Comparison of ENCODE assay signal across 8 mouse cellular contexts in the genomic region with DNA sequence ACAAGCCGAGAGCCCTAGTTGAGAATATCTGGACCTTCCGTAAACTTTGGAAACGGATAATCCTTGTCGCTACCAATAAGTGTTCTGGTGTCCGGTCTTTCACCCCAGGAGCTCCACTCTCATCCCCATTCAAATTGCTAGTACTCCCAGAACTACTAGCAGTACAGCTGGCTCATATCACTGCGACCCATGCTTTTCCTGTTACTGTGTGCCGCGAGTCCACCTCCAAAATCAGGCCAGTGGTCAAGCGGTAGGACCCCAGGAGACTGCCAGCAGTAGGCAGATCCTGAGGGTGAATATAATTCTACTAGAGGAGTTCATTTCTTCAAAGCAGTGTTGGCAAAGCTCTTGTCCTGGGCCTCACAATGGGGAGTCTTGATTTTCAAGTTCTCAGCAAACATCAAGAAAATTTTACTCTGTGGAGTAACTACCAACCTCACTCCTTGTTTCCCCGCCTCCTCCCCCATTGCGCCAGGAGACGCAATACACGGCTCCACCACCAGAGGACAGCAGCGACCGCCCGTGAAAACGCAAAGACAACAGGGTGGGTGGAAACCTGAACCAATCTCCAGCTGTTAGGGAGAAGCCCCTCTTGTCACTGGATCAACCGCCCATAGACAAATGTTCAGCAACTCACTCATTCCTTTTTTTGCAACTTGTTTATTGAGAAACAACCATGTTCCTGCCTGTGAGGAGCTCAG. TPM values are rescaled to one million over a fixed set of nuclear protein-coding genes. Genes with fewer than 3 reads are reported as not detected.
DNase-seq lines count a peak whose midpoint lies in the region; ATAC-seq and TF ChIP-seq lines count a peak whose summit lies in the region.

No protein-coding gene starts in this region.

- peaks cover 91% of the 10 kb centered on the region for H3K4me1 ChIP-seq in erythroblast, embryonic 14.5 days (ENCODE audit: control insufficient read depth)
- peaks cover 75% of the 10 kb centered on the region for H3K4me1 ChIP-seq in heart, embryonic 12.5 days (replicated peaks)
- peaks cover 58% of the 10 kb centered on the region for H3K4me1 ChIP-seq in kidney, postnatal 0 days (replicated peaks; ENCODE audit: insufficient read depth, low read length)
- peaks cover 39 to 57% of the 10 kb centered on the region in 2 experiments for H3K4me1 ChIP-seq in liver, embryonic 14.5 days (replicated peaks; ENCODE audit: control insufficient read depth in 2 of 2, insufficient read depth in 2 of 2, low read length in 1 of 2)
- H3K4me1 ChIP-seq in stomach, embryonic 16.5 days (ENCODE audit: control insufficient read depth, insufficient read depth, low read length): peaks cover 61% of the 10 kb centered on the region

- DNase-seq in CD4-positive helper T cell, adult 2 months (ENCODE audit: low read depth, low spot score): peak; percentile 91
- DNase-seq in brain, adult 2 months (ENCODE audit: low read depth, low spot score): peak; percentile 89
- DNase-seq in kidney, postnatal 0 days (ENCODE audit: low spot score): peak; percentile 90
- no peak for DNase-seq in liver, embryonic 14.5 days (ENCODE audit: low read depth in 3 of 3, low spot score in 3 of 3)
- peak; percentile 93 for DNase-seq in neural tube, embryonic 10.5 days (ENCODE audit: extremely low spot score, low spot score)

- no peak overlapping the region for H3K9ac ChIP-seq in heart, embryonic 12.5 days
- no peak overlapping the region for H3K9ac ChIP-seq in kidney, postnatal 0 days (ENCODE audit: low read depth, low read length)
- no peak overlapping the region for H3K9ac ChIP-seq in liver, embryonic 14.5 days (replicated peaks)
- peak overlapping the region; percentile 34; the same call in 1 of the 2 replicates for H3K9ac ChIP-seq in stomach, embryonic 16.5 days (ENCODE audit: low read length)

- peak overlapping the region; percentile 94 for H3K4me2 ChIP-seq in heart, embryonic 12.5 days
- peak overlapping the region; percentile 85; the same call in 1 of the 2 replicates for H3K4me2 ChIP-seq in kidney, postnatal 0 days (ENCODE audit: low read length)
- H3K4me2 ChIP-seq in liver, embryonic 14.5 days (ENCODE audit: low read depth): peak overlapping the region; percentile 90
- H3K4me2 ChIP-seq in stomach, embryonic 16.5 days (ENCODE audit: low read depth, low read length): peak overlapping the region; percentile 97

- H3K4me3 ChIP-seq in erythroblast, embryonic 14.5 days (replicated peaks): peak overlapping the region; percentile 66
- H3K4me3 ChIP-seq in heart, embryonic 12.5 days: 0 out of 2 replicates have a peak overlapping the region, but pooled peaks have one; percentile 6
- H3K4me3 ChIP-seq in kidney, postnatal 0 days (replicated peaks; ENCODE audit: low read depth, low read length): no peak overlapping the region
- H3K4me3 ChIP-seq in liver, embryonic 14.5 days (ENCODE audit: insufficient read depth in 1 of 2, low read depth in 2 of 2, low read length in 2 of 2): peak overlapping the region in 1 of 2 experiments; percentile 59; a peak in 2 of 4 replicates
- H3K4me3 ChIP-seq in stomach, embryonic 16.5 days (replicated peaks; ENCODE audit: low read length): 0 out of 2 replicates have a peak overlapping the region, but pooled peaks have one; percentile 8

- ATAC-seq in heart, embryonic 12.5 days (ENCODE audit: insufficient number of reproducible peaks, low FRiP score): no peak
- no peak for ATAC-seq in kidney, postnatal 0 days (replicated peaks; ENCODE audit: low FRiP score, low read depth)
- ATAC-seq in liver, embryonic 14.5 days (ENCODE audit: insufficient read depth): no peak
- no peak for ATAC-seq in stomach, embryonic 16.5 days (ENCODE audit: insufficient read depth, low FRiP score)

- TF ChIP-seq EP300 in liver, embryonic 14.5 days (IDR thresholded peaks at IDR 0.05; ENCODE audit: low read depth): peak; percentile 32; the same call in 1 of the 2 replicates

- peak; percentile 98 for TF ChIP-seq CTCF in kidney, postnatal 0 days (IDR thresholded peaks at IDR 0.05; ENCODE audit: low read depth)
- TF ChIP-seq CTCF in liver, embryonic 14.5 days (IDR thresholded peaks at IDR 0.05; ENCODE audit: low read depth): peak; percentile 100

- H3K36me3 ChIP-seq in erythroblast, embryonic 14.5 days (ENCODE audit: control insufficient read depth): peaks cover 57% of the 10 kb centered on the region
- no peaks in the 10 kb centered on the region for H3K36me3 ChIP-seq in heart, embryonic 12.5 days
- H3K36me3 ChIP-seq in kidney, postnatal 0 days (ENCODE audit: insufficient read depth, low read length): no peaks in the 10 kb centered on the region
- peaks cover 14% of the 10 kb centered on the region for H3K36me3 ChIP-seq in liver, embryonic 14.5 days (replicated peaks; ENCODE audit: control insufficient read depth, insufficient read depth, low read depth)
- no peaks in the 10 kb centered on the region for H3K36me3 ChIP-seq in stomach, embryonic 16.5 days (ENCODE audit: control insufficient read depth, insufficient read depth, low read length)

- H3K9me3 ChIP-seq in erythroblast, embryonic 14.5 days (ENCODE audit: control insufficient read depth, low read length): no peaks in the 10 kb centered on the region
- no peaks in the 10 kb centered on the region for H3K9me3 ChIP-seq in heart, embryonic 12.5 days (replicated peaks)
- no peaks in the 10 kb centered on the region for H3K9me3 ChIP-seq in kidney, postnatal 0 days (replicated peaks; ENCODE audit: low read length)
- H3K9me3 ChIP-seq in liver, embryonic 14.5 days (ENCODE audit: control insufficient read depth, low read length): no peaks in the 10 kb centered on the region
- H3K9me3 ChIP-seq in stomach, embryonic 16.5 days (replicated peaks; ENCODE audit: control insufficient read depth, low read length): no peaks in the 10 kb centered on the region

- H3K27me3 ChIP-seq in erythroblast, embryonic 14.5 days (ENCODE audit: control insufficient read depth): peaks cover 15% of the 10 kb centered on the region
- H3K27me3 ChIP-seq in heart, embryonic 12.5 days (replicated peaks): no peaks in the 10 kb centered on the region
- no peaks in the 10 kb centered on the region for H3K27me3 ChIP-seq in kidney, postnatal 0 days (ENCODE audit: insufficient read depth, low read length)
- H3K27me3 ChIP-seq in liver, embryonic 14.5 days (ENCODE audit: control insufficient read depth, insufficient read depth, low read length): no peaks in the 10 kb centered on the region
- H3K27me3 ChIP-seq in stomach, embryonic 16.5 days (ENCODE audit: control insufficient read depth, insufficient read depth, low read length): no peaks in the 10 kb centered on the region

- H3K27ac ChIP-seq in heart, embryonic 12.5 days (ENCODE audit: poor library complexity, severe bottlenecking): peak overlapping the region; percentile 100
- peak overlapping the region; percentile 80 for H3K27ac ChIP-seq in kidney, postnatal 0 days
- peak overlapping the region; percentile 62 for H3K27ac ChIP-seq in liver, embryonic 14.5 days
- H3K27ac ChIP-seq in stomach, embryonic 16.5 days (ENCODE audit: low read length): peak overlapping the region; percentile 100

- 14% methylated on average over 18 of the region's 18 CpGs for WGBS in heart, embryonic 12.5 days
- WGBS in kidney, postnatal 0 days: 16% methylated on average over 18 of the region's 18 CpGs
- WGBS in liver, embryonic 14.5 days (ENCODE audit: insufficient replicate concordance): 16% methylated on average over 18 of the region's 18 CpGs
- 14% methylated on average over 18 of the region's 18 CpGs for WGBS in stomach, embryonic 16.5 days

RNA-seq across cellular contexts. Expression of a gene that starts 0.7 kb away (rescaled TPM):
- 0.38 and 0.52 TPM in 2 replicates for polyA plus RNA-seq in erythroblast, embryonic 14.5 days (2012)
- polyA plus RNA-seq in heart, embryonic 12.5 days (2016; fragmentation: Nextera tagmentation; extraction: Ambion mirVana): 1.0 and 1.3 TPM in 2 replicates
- polyA plus RNA-seq in kidney, postnatal 0 days (2015; fragmentation: Nextera tagmentation; extraction: Ambion mirVana): 3.2 and 3.3 TPM in 2 replicates
- 1.8 and 2.1 TPM in 2 replicates for polyA plus RNA-seq in liver, embryonic 14.5 days (2012; rRNA removed)
- polyA plus RNA-seq in liver, embryonic 14.5 days (2014; fragmentation: Nextera tagmentation; extraction: Ambion mirVana): 2.5 and 2.6 TPM in 2 replicates
- 2.6 and 3.7 TPM in 2 replicates for polyA plus RNA-seq in stomach, embryonic 16.5 days (2015; fragmentation: Nextera tagmentation; extraction: Ambion mirVana)

RNA-seq across cellular contexts. Expression of a gene that starts 8.8 kb away (rescaled TPM):
- polyA plus RNA-seq in erythroblast, embryonic 14.5 days (2012): 3.3 and 3.9 TPM in 2 replicates
- polyA plus RNA-seq in heart, embryonic 12.5 days (2016; fragmentation: Nextera tagmentation; extraction: Ambion mirVana): 7.4 and 8.1 TPM in 2 replicates
- 7.0 and 7.1 TPM in 2 replicates for polyA plus RNA-seq in kidney, postnatal 0 days (2015; fragmentation: Nextera tagmentation; extraction: Ambion mirVana)
- 2.3 and 2.7 TPM in 2 replicates for polyA plus RNA-seq in liver, embryonic 14.5 days (2012; rRNA removed)
- polyA plus RNA-seq in liver, embryonic 14.5 days (2014; fragmentation: Nextera tagmentation; extraction: Ambion mirVana): 3.3 and 4.3 TPM in 2 replicates
- polyA plus RNA-seq in stomach, embryonic 16.5 days (2015; fragmentation: Nextera tagmentation; extraction: Ambion mirVana): 6.7 and 7.7 TPM in 2 replicates

RNA-seq across cellular contexts. Expression of a gene that starts 36.0 kb away (rescaled TPM):
- polyA plus RNA-seq in erythroblast, embryonic 14.5 days (2012): 27.7 and 28.4 TPM in 2 replicates
- 58.5 and 58.6 TPM in 2 replicates for polyA plus RNA-seq in heart, embryonic 12.5 days (2016; fragmentation: Nextera tagmentation; extraction: Ambion mirVana)
- polyA plus RNA-seq in kidney, postnatal 0 days (2015; fragmentation: Nextera tagmentation; extraction: Ambion mirVana): 77.4 and 78.7 TPM in 2 replicates
- 17.4 and 26.6 TPM in 2 replicates for polyA plus RNA-seq in liver, embryonic 14.5 days (2012; rRNA removed)
- 51.4 and 55.1 TPM in 2 replicates for polyA plus RNA-seq in liver, embryonic 14.5 days (2014; fragmentation: Nextera tagmentation; extraction: Ambion mirVana)
- 67.5 and 71.0 TPM in 2 replicates for polyA plus RNA-seq in stomach, embryonic 16.5 days (2015; fragmentation: Nextera tagmentation; extraction: Ambion mirVana)

RNA-seq across cellular contexts. Expression of a gene that starts 49.3 kb away (rescaled TPM):
- polyA plus RNA-seq in erythroblast, embryonic 14.5 days (2012): not detected in 2 replicates
- not detected in 2 replicates for polyA plus RNA-seq in heart, embryonic 12.5 days (2016; fragmentation: Nextera tagmentation; extraction: Ambion mirVana)
- polyA plus RNA-seq in kidney, postnatal 0 days (2015; fragmentation: Nextera tagmentation; extraction: Ambion mirVana): 0.32 and 0.45 TPM in 2 replicates
- 28.7 and 29.2 TPM in 2 replicates for polyA plus RNA-seq in liver, embryonic 14.5 days (2012; rRNA removed)
- 26.7 and 37.0 TPM in 2 replicates for polyA plus RNA-seq in liver, embryonic 14.5 days (2014; fragmentation: Nextera tagmentation; extraction: Ambion mirVana)
- 3.3 and 4.1 TPM in 2 replicates for polyA plus RNA-seq in stomach, embryonic 16.5 days (2015; fragmentation: Nextera tagmentation; extraction: Ambion mirVana)

Comparison
In these comparisons a context has a peak if more than half of its experiments do, and no peak if none do; other contexts are left out.
1. DNase-seq: peak in CD4-positive helper T cell, adult 2 months (single experiment), brain, adult 2 months (single experiment), kidney, postnatal 0 days (single experiment) and neural tube, embryonic 10.5 days (single experiment); none in liver, embryonic 14.5 days (0 of 3).
2. Peak in every context shown above with its lines, with median percentiles within 50 percentile points of each other: H3K27ac ChIP-seq and H3K4me2 ChIP-seq.